Mouse (Mus musculus) left cerebral cortex, adult 11 months (tissue): ENCODE measurements around the gene Adgrb2.
A peak's percentile ranks its signal among the peaks of the same experiment; 100 is the strongest.

Experiments used
- DNase-seq: peaks from one replicate; pipeline ENCODE4 v3.0.0; 2022; ENCODE audit warnings: low spot score

Gene Adgrb2

GRCm38 (mm10) chr4:129987825-129988504 lies 3.3 kb downstream of the Adgrb2 start:
- DNase-seq: no peak

GRCm38 (mm10) chr4:129989925-129990324 lies 5.3 kb downstream of the Adgrb2 start:
- no peak for DNase-seq

GRCm38 (mm10) chr4:129992720-129993119 lies 8.1 kb downstream of the Adgrb2 start:
- no peak for DNase-seq

GRCm38 (mm10) chr4:129993213-129993612 lies 8.5 kb downstream of the Adgrb2 start:
- no peak for DNase-seq

GRCm38 (mm10) chr4:129993944-129994695 lies 9.4 kb downstream of the Adgrb2 start:
- DNase-seq: no peak

GRCm38 (mm10) chr4:129994728-129995127 lies 10.1 kb downstream of the Adgrb2 start:
- DNase-seq: no peak

- no peak for DNase-seq
These were observed 10.6 kb downstream of the Adgrb2 start for GRCm38 (mm10) chr4:129995255-129995654.

GRCm38 (mm10) chr4:129996015-129996414 lies 11.3 kb downstream of the Adgrb2 start:
- no peak for DNase-seq

GRCm38 (mm10) chr4:129998124-129998523 lies 13.5 kb downstream of the Adgrb2 start:
- DNase-seq: peak; percentile 61

- no peak for DNase-seq
These were observed 17.0 kb downstream of the Adgrb2 start for GRCm38 (mm10) chr4:130001710-130002109.

- no peak for DNase-seq
These were observed 17.5 kb downstream of the Adgrb2 start for GRCm38 (mm10) chr4:130002157-130002556.

GRCm38 (mm10) chr4:130005593-130005992 lies 20.9 kb downstream of the Adgrb2 start:
- DNase-seq: no peak

GRCm38 (mm10) chr4:130006533-130006932 lies 21.9 kb downstream of the Adgrb2 start:
- no peak for DNase-seq

- DNase-seq: no peak
These were observed 24.4 kb downstream of the Adgrb2 start for GRCm38 (mm10) chr4:130009043-130009442.

GRCm38 (mm10) chr4:130010723-130011122 lies 26.1 kb downstream of the Adgrb2 start:
- no peak for DNase-seq

- no peak for DNase-seq
These were observed 27.6 kb downstream of the Adgrb2 start for GRCm38 (mm10) chr4:130012234-130012633.

GRCm38 (mm10) chr4:130013111-130013510 lies 28.4 kb downstream of the Adgrb2 start:
- peak; percentile 79 for DNase-seq

GRCm38 (mm10) chr4:130016010-130016409 lies 31.3 kb downstream of the Adgrb2 start:
- DNase-seq: no peak

GRCm38 (mm10) chr4:130017036-130017674 lies 32.5 kb downstream of the Adgrb2 start:
- no peak for DNase-seq

- no peak for DNase-seq
These were observed 38.3 kb downstream of the Adgrb2 start for GRCm38 (mm10) chr4:130022952-130023351.

- peak; percentile 53 for DNase-seq
These were observed 39.0 kb downstream of the Adgrb2 start for GRCm38 (mm10) chr4:130023511-130024231.

GRCm38 (mm10) chr4:130025544-130025943 lies 40.9 kb downstream of the Adgrb2 start:
- no peak for DNase-seq
